Mouse (Mus musculus) heart, adult 2 months (tissue): ENCODE data around the gene 1190007I07Rik. TPM values are rescaled to one million over a fixed set of nuclear protein-coding genes. Genes with fewer than 3 reads are reported as not detected.

Experiments used
- DNase-seq, 2 experiments: peaks; one replicate each; pipeline ENCODE4 v3.0.0; 2021
- H3K27ac ChIP-seq: fragments of 200-600 bp; 2 replicates; pipeline ENCODE4 v1.8.1; 2022
- H3K27me3 ChIP-seq: fragments of 200-500 bp; 2 replicates; pipeline ENCODE4 v1.6.1; 2012; ENCODE audit warnings: mild to moderate bottlenecking, low read length, inconsistent platforms, mixed read lengths; ENCODE audit not compliant: control insufficient read depth, insufficient read depth
- H3K36me3 ChIP-seq: fragments of 200-500 bp; 2 replicates; pipeline ENCODE4 v1.6.1; 2012; ENCODE audit warnings: low read length, inconsistent platforms; ENCODE audit not compliant: control insufficient read depth, insufficient read depth
- H3K4me1 ChIP-seq: fragments of 200-500 bp; 2 replicates; pipeline ENCODE4 v1.6.1; 2011; ENCODE audit warnings: low read length; ENCODE audit not compliant: control insufficient read depth, insufficient read depth
- H3K4me3 ChIP-seq: fragments of 200-600 bp; 2 replicates; pipeline ENCODE4 v1.8.1; 2022
- H3K79me2 ChIP-seq: fragments of 200-500 bp; replicated peaks from 2 replicates; pipeline ENCODE4 v1.6.1; 2012; ENCODE audit warnings: mild to moderate bottlenecking, inconsistent platforms, low read length, moderate library complexity, mixed read lengths; ENCODE audit not compliant: control insufficient read depth, insufficient read depth
- H3K9ac ChIP-seq: fragments of 200-500 bp; 2 replicates; pipeline ENCODE4 v1.6.1; 2012; ENCODE audit warnings: low read depth, mild to moderate bottlenecking, control low read depth, inconsistent platforms, low read length, mixed read lengths
- CTCF ChIP-seq: fragments of 200-600 bp; IDR thresholded peaks from 2 replicates; pipeline ENCODE4 v1.8.1; 2022; ENCODE audit warnings: antibody characterized with exemption, mild to moderate bottlenecking, moderate library complexity
- EP300 ChIP-seq: fragments of 200-500 bp; IDR thresholded peaks from 2 replicates; pipeline ENCODE4 v1.6.1; 2011; ENCODE audit warnings: low read depth, low read length, control low read depth; ENCODE audit not compliant: insufficient read depth
- POLR2A ChIP-seq: fragments of 200-500 bp; IDR thresholded peaks from 2 replicates; pipeline ENCODE4 v1.6.1; 2011; ENCODE audit warnings: mild to moderate bottlenecking, low read depth, low read length, control low read depth; ENCODE audit not compliant: insufficient read depth
- WGBS: fragments of 180-500 bp; shearing (Covaris S2); methylation state at CpG from one replicate; pipeline ENCODE4 v1.1.7; 2018; 5-methylcytosine and 5-hydroxymethylcytosine counted together
- intact Hi-C: fragments of 180-260 bp; cut with DNase I; formaldehyde crosslinking; loops from one replicate; pipeline ENCODE4 v1.15.1; 2025
- long read RNA-seq: library from polyadenylated mRNA; stranded (forward); transcript quantifications from one replicate; pipeline ENCODE4 v2.0.0, GENCODE M21; 2021
- polyA plus RNA-seq: library from polyadenylated mRNA; depleted of rRNA; stranded (reverse); fragments of >200 nt; gene quantifications from 2 replicates; pipeline ENCODE4 v1.2.3, GENCODE M21; 2012; rRNA removed
- total RNA-seq, 2 experiments: library from RNA; stranded (reverse); gene quantifications; 2 replicates each; pipeline ENCODE4 v1.2.3; 2021

1190007I07Rik gene
- total RNA-seq = 10 to 100 TPM; 22.3 to 29.5 TPM
- polyA plus RNA-seq = 29.5 and 44.6 TPM in 2 replicates
- long read RNA-seq, transcript 1190007I07Rik-203 (3 exons, 406 nt) = minor isoform, 5 of 19 reads
- long read RNA-seq, transcript 1190007I07Rik-201 (3 exons, 716 nt) = major isoform, 13 of 19 reads
- long read RNA-seq, partial matches to known transcripts = 0 of 19 reads
- long read RNA-seq, other reads (novel, unspliced or antisense) = 0 of 19 reads

- TF ChIP-seq EP300 = peak; percentile 86
- TF ChIP-seq CTCF = 0 out of 2 replicates have a peak, but pooled peaks have one; percentile 18
- peak; percentile 83 for TF ChIP-seq POLR2A
- WGBS = under 1% methylated on average over 59 of the region's 61 CpGs
- intact Hi-C loops = no loop called here
These were observed at the start of gene 1190007I07Rik for GRCm38 (mm10) chr10:82622671-82623552. TSS of gene 1190007I07Rik (minus strand) at chr10:82623228.

DNA sequence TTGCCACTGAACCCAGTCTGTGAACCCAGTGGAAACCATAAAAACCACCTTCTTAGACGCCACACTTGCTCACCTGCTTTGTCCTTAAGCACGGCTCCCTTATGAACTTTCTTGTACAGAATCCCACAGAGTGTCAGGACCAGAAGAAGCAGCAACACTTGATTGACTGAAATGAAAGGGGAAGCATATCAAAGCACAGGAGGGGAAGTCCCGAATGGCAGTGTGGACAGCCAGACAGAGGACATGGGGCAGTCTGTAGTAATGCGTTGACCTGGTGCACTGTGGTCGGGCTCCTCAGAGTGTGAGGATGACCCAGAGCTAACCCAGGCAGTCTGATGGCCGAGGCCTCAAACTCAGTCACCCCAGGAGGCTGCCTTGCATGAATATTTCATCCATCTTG, 47.2 kb upstream of the 1190007I07Rik start:
- no peak overlapping the region for H3K27ac ChIP-seq
- no peaks in the 10 kb centered on the region for H3K79me2 ChIP-seq
- H3K4me1 ChIP-seq = peaks cover 1% of the 10 kb centered on the region
- no peak overlapping the region for H3K4me3 ChIP-seq
- 70% methylated on average over 6 of the region's 6 CpGs for WGBS
- H3K9ac ChIP-seq = no peak overlapping the region
- no peak for DNase-seq
- no peaks in the 10 kb centered on the region for H3K36me3 ChIP-seq
- intact Hi-C loops = no loop called here
- TF ChIP-seq EP300 (no peak), CTCF (no peak), POLR2A (no peak)
- H3K27me3 ChIP-seq = no peaks in the 10 kb centered on the region

More at GRCm38 (mm10) chr10:82622671-82623552, at the start of gene 1190007I07Rik:
- Histone ChIP-seq H3K79me2 (no peaks in the 10 kb centered on the region), H3K4me3 (peak within 1 kb of the TSS; percentile 70), H3K27me3 (no peaks in the 10 kb centered on the region), H3K9ac (peak within 1 kb of the TSS; percentile 86), H3K4me1 (no peaks in the 10 kb centered on the region), H3K27ac (peak within 1 kb of the TSS; percentile 89), H3K36me3 (no peaks in the 10 kb centered on the region)
- peak; percentile 89 to 90 for DNase-seq

- Histone ChIP-seq H3K27me3 (no peaks in the 10 kb centered on the region), H3K4me1 (peaks cover 1% of the 10 kb centered on the region), H3K79me2 (no peaks in the 10 kb centered on the region), H3K27ac (no peak overlapping the region), H3K9ac (no peak overlapping the region), H3K4me3 (peak overlapping the region; percentile 33; the same call in 1 of the 2 replicates), H3K36me3 (no peaks in the 10 kb centered on the region)
- WGBS = 10% methylated on average over 22 of the region's 22 CpGs
- intact Hi-C loops = loop anchor here (1.0 to 5.0 kb wide), 4 partner anchors 30 to 234 kb away; partner anchors contain the start of gene Hcfc2
- TF ChIP-seq POLR2A (no peak), CTCF (peak; percentile 83)
- peak; percentile 83 to 86 for DNase-seq
These were observed 43.6 kb upstream of the 1190007I07Rik start for GRCm38 (mm10) chr10:82666436-82667234.

GRCm38 (mm10) chr10:82665951-82666350, 42.9 kb upstream of the 1190007I07Rik start:
- no peaks in the 10 kb centered on the region for H3K27me3 ChIP-seq
- H3K9ac ChIP-seq = no peak overlapping the region
- peaks cover 1% of the 10 kb centered on the region for H3K4me1 ChIP-seq
- intact Hi-C loops = loop anchor here (1.0 to 5.0 kb wide), 4 partner anchors 31 to 235 kb away; partner anchors contain the start of gene Hcfc2
- no peaks in the 10 kb centered on the region for H3K36me3 ChIP-seq
- H3K4me3 ChIP-seq = no peak overlapping the region
- WGBS = 59% methylated on average over 3 of the region's 3 CpGs
- no peak overlapping the region for H3K27ac ChIP-seq
- no peak for DNase-seq
- TF ChIP-seq POLR2A (no peak), EP300 (no peak), CTCF (no peak)
- no peaks in the 10 kb centered on the region for H3K79me2 ChIP-seq

GRCm38 (mm10) chr10:82663289-82663688, 40.3 kb upstream of the 1190007I07Rik start:
- Histone ChIP-seq H3K4me1 (peaks cover 1% of the 10 kb centered on the region), H3K79me2 (no peaks in the 10 kb centered on the region), H3K36me3 (no peaks in the 10 kb centered on the region), H3K4me3 (no peak overlapping the region), H3K9ac (no peak overlapping the region), H3K27me3 (no peaks in the 10 kb centered on the region), H3K27ac (no peak overlapping the region)
- WGBS = 95% methylated on average over 2 of the region's 2 CpGs
- intact Hi-C loops = no loop called here
- no peak for DNase-seq
- TF ChIP-seq EP300 (no peak), POLR2A (no peak), CTCF (no peak)
